Mouse (Mus musculus) megakaryocyte, adult 5-6 weeks (primary cell): ENCODE data around the gene Kif15. TPM values are rescaled to one million over a fixed set of nuclear protein-coding genes. Genes with fewer than 3 reads are reported as not detected.

Experiments
- ATAC-seq: 2 replicates; pipeline ENCODE4 v1.8.0; 2016; ENCODE audit warnings: mild to moderate bottlenecking, inconsistent platforms; ENCODE audit not compliant: poor library complexity, severe bottlenecking
- total RNA-seq, 2 experiments: library from RNA; stranded (forward) in 1 of 2; stranded (reverse) in 1 of 2; fragments of 153-499, 151-499 nt in 1 of 2; fragments of 221-1000, 200-1000 nt in 1 of 2; gene quantifications; 2 replicates each; pipeline versions ENCODE4 v1.2.3 to v1.2.4; 2015 to 2017

Gene Kif15
- 122 and 123 TPM in 2 replicates for total RNA-seq (2015)
- 396 and 423 TPM in 2 replicates for total RNA-seq (2017)

DNA sequence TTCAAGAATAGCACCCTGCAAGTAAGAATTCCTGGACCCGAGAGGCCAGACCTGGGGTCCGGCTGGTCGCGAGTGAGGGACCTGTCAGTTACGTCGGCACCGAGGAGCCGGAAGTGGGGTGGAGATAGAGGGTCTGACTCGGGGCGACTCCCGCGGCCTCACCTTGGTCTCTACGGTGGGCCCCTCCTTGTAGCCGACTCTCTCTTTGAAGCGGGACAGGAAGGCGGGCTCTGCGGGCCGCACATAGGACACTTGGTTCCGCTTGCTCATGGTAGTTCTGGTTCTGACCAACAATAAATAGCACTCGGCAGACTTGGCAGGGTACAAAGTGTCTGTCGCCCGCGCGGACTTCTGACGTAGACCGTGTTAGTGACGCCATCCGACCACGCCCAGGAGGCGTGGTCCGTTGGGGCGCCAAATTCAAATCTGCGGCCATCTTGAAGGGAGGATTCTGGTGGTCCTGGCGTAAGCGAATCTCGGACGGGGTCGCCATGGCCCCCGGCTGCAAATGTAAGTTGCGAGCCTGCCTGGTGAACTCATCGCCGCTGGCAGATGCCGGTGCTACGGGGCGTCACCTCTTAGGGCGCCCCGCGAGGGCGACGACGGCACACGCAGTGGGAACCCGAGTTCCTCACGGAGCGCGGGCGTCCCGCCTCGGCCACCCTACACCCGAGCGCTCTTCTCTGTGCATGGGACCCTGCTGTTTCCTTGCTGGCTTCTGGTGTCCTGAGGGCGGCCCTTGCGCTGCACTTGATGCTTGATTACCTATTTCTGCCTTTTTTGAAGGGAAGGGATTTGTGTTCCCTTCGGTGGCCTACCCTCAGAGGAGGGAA, at the start of gene Kif15, which contains the start of gene 1110059G10Rik:
TSS of gene Kif15 (plus strand) at position 404 of the 833 bp plus-strand sequence.
TSS of gene 1110059G10Rik (minus strand) at position 358 of the 833 bp plus-strand sequence.
- ATAC-seq, result peak; percentile 92

DNA sequence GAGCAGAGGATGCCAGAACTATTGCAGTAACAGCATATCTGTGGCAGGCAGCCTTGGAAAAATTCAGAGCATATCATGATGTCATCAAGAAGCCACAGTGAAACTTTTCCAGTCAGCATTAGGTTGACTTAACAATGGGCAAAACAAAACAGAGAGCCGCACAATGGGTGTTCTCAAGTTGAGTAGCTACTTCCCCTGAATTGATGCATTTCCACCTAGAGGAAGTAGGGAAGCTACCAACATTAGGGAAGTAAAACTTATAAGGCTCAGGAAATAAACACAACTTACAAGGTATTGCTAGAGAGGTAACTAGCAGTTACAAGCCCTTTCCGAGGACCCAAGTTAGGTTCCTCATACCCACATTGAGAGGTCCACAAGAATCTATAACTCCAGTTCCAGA, 49.8 kb upstream of the Kif15 start:
- peak; percentile 84 for ATAC-seq

DNA sequence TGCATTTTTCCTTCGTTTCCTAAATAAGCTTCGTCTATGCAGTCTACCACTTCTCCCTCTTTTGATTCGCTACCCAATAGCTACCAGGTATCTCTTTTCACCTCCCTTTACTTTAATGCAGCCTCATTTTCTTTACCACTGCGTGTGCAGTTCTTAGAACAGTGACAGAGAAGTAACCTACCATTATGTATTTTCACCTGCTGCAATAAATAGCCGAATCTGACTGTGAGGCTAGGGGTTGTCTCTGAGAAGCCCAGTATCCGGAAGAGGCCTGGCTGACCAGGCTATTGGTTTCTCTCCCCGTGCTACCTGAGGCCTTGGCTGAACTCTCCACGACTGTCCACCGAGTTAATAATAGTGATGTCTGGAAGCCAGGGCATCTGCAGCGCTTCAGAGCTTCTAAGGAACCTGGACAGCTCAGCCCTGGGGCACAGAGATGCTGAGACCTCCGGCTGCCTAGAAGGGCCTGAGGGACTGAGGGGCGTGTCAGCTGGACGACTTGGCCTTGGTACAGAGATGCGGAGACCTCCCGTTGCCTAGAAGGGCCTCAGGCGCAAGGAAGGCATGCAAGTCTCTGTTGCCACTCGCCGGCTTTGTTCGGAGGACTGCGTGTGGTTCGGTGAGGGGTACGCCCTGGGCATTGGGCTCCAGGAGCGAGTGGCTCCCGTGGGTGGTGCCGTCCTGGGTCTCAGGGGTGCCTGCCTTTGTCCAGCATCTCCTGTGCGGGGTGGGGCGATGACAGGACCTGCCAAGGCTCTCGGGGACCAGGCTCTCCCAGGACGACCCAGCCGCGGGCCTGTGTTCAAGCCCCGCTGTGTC, 47.9 kb upstream of the Kif15 start:
- ATAC-seq, result peak; percentile 40; the same call in 1 of the 2 replicates

DNA sequence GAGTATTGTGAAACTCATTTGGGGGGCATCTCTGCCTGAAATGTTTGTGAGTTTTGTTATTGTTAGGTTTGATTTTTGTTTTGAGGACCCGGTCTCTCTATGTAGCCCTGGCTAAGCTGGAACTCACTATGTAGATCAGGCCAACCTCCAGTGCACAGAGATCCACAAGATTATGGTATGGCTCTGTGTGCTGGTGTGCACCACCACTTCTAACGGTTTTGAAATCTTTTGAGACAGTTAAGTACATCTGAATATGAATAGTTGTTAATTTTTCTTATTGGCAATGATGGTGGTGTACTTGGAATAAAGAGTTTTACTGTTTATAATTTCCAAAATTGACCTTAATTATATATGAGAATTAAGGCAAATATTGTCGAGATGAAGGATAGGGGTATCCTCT, 28.4 kb upstream of the Kif15 start:
- ATAC-seq, result no peak

DNA sequence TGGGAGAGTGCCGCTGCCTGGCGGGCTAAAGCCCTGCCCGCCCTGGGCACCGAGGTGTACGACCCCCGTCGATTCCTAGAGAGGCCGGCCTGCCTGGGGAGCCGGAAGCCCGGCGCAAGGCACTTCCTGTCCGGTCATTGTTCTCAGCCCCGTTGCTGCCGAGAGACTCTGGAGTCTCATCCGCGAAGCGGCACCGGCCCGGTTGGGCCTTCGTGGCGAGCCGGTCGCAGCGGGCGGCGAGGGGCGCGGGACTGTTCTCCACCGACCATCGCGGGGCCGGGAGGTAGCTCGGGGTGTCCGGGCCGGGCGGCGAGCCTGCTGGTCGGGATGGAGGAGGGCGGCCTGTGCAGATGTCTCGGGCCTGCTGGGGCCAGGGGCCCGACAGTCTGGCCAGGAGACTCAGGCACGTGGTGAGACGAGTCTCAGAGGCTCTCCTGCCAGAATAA, 27.9 kb upstream of the Kif15 start, which contains the start of gene Zfp105:
TSS of gene Zfp105 (plus strand) at position 137 of the 446 bp plus-strand sequence.
- ATAC-seq, result peak; percentile 74

DNA sequence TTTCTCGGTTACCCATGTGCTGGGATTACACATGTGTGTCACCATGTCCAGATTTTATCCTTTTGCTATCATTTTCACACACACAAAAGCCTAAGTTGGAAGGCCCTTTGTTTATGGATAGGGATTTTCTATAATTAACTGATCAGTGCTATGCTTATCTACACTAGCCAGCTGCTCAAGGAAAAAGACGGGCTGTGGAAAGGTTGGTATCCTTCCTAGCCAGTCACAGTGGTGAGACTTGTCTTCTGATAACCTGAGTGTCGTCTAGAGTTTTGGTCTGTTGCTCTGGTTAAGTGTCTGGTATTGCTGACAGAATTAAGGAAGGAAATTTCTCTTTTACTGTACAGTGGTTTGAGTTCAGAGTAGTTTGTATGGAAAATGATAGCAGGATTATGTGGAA, 21.9 kb upstream of the Kif15 start:
- no peak for ATAC-seq

DNA sequence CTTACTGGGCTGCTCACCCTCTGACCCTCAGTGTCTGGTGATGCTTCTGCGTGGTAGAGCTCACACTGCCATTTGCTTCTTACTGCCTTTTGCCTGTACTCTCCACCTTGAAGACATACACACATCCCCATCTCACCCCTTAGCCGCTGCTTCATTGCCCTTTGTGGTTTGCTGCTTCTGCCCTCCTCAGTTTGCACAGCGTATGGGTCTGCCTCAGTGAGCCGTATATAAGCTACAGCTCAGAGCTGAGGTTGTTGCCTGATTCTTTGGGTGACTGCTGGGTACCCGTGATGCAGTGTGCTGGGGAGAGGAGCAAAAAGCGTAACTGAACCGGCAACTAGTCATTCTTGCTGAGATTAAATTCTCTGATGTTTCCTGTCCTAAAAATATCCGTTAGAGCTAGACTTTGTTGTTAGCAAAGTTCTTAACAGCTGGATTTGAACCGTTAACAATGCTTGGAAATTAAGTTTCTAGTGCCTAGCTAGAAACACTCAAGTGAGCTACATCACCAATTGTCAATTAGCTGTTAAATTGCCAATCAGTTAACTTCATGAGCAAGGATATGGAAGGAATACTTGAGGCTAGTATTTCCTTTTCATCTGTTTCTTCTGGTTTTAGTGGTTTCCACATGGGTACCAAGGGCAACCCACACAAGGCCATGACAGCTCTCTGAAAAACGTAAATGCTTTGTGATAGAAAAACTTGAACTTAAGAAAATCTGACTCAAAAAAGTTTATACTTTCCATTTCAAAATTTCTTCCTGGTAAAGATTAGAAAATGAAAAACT, 47.8 kb downstream of the Kif15 start:
- no peak for ATAC-seq

DNA sequence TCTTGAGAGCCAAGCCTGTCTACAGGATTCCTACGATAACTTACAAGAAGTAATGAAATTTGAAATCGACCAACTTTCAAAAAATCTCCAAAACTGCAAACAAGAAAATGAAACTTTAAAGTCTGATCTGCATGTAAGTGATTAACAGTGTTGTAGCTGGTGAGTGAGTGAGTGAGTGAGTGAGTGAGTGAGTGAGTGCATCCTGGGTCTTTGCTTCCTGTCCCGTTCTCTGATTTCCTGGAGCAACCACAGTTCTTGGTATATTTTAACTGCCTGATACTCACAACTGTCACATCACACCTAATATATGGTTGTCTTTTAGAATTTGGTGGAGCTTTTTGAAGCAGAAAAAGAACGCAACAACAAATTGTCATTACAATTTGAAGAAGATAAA, 48.3 kb downstream of the Kif15 start:
- no peak for ATAC-seq

DNA sequence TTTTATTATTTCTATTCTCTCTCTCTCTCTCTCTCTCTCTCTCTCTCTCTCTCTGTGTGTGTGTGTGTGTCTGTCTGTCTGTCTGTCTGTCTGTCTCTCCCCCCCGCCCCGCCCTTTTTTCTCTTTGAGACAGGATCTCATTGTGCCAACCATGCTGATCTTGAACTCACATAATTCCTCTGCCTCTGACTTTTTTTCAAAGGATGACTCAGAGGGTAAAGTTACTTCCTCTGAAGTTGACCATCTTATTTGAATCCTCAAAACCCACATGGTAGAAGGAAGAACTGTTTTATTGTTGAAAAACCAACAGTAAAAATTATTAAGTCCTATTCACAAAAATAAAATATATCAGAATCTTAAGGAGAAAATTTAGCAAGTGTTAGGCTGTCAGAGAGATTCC, 53.9 kb downstream of the Kif15 start:
- ATAC-seq, result no peak

DNA sequence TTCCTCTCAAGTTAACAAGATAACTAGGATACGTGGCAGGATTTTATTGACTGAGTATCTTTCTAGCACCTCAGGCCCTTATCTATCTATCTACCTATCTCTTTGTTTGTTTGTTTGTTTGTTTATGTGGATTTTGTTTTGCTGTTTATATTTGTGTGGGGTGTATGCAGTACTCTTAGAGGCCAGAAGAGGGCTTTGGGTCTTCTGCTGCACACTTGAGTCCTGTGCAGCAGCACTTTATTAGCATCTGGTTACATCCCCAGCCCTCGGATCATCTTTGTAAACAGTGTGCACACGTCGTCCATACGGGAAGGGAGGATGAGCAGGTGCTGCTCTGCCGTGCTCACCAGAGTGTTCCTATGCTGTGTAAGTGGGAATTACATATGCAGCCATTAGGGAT, 55.2 kb downstream of the Kif15 start:
- ATAC-seq, result peak; percentile 62; the same call in 1 of the 2 replicates

DNA sequence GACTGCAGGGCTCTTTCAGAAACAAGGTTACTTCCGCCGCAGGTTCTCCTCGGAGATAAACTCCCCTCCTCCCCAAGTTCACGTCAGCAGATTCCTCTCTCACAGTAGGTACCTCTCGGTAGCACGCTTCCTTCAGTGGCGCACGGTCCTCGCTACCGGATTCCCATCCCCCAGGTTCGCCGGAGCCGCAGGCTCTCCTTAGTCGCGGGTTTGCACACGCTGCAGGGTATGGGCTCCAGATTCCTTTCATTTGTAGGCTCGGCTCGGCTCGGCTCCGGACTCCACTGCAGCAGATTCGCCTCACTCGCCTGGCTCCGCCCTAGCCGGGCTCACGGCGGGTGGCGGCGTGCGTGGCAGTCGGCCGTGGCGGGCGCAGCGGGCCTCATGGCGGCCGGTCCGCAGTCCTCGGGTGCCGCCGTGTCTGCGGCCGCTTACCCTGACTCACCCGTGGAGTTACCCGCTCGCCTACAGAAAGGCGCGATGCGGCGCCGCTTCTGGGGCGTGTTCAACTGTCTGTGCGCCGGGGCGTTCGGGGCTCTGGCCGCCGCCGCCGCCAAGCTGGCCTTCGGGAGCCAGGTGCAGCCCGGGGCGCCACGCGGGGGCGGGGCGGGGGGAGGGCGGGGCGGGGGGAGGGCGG, 70.3 kb downstream of the Kif15 start, which contains the start of gene Tmem42:
TSS of gene Tmem42 (plus strand) at position 332 of the 637 bp plus-strand sequence.
- peak; percentile 83 for ATAC-seq

DNA sequence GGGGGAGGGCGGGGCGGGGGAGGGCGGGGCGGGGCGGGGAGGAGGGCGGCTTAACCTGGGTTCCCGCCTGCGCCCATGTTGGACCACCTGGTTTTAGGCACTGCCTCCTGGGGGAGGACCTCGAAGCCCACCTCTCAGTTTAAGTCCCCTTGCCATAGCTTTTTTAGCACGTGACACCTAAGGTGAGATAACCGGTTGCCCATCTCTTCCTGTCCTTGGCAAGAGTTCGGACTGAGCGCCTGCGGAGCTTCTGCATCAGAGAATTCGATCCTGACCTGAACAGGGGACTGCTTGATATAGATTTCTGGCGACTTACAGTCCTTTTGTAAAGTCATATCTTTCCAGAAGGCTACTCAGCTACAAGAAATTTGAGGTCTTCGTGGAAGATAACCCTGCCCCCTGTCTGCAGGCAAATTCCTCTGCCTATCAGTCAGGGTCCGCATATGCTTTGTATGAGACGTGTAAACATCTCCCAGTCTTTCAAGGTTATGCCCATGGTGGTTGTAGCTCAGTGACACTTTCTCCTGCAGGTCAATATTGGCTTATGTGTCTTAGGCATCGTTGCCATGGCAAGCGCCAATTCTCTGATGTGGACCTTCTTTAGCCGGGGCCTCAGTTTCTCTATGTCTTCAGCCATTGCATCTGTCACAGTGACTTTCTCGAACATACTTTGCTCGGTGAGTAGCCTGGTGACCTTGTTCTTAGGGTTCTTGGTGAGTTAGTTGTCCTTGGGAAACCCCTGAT, 71.0 kb downstream of the Kif15 start:
- no peak; the same call in none of the 2 replicates for ATAC-seq

DNA sequence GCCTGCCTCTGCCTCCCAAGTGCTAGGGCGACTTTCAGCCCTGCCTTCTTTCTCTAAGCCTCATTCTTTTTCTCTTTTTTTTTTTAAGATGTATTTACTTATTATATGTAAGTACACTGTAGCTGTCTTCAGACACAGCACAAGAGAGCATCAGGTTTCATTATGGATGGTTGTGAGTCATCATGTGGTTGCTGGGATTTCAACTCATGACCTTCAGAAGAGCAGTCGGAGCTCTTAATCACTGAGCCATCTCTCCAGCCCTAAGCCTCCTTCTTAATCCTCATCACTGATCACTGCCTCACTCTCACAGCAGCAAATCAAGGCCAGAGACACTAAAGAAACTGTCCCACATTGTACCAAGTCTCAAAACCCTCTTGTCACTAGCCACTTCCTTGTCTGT, 73.4 kb downstream of the Kif15 start:
- ATAC-seq, result no peak

DNA sequence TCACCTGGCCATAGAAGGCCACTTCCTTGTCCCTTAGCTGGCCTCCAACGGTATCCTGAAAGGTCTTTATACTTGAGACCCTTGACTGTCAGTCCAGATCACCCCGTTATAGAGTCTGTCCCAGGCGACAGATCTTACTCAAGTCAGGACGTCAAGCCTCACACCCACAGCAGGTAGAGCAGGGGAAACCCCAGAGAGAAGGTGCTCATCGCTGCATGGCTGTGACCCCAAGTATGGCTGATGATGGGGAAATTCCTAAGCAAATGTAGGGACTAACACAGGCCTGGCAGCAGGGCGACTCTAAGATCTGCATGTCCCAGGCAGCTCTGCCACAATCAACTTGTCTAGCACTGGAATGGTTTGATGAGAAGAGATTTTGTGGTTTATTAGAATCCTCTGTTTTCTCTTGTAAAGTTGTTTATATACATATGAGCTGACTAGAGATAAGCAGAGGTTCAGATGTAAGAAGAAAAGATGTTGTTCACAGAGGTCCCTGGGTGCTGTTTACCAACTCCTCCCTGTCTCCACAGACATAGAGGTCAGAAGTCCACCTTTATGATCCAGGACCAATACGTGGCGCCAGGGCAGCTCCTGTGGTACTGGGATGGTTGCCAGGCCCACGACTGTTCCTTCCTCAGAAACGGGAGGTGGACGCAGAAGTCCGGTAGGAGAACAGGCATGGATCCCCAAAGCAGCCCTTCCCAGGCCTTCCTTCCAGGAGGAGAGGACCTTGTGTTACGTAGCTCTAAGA, 80.8 kb downstream of the Kif15 start:
- no peak for ATAC-seq

DNA sequence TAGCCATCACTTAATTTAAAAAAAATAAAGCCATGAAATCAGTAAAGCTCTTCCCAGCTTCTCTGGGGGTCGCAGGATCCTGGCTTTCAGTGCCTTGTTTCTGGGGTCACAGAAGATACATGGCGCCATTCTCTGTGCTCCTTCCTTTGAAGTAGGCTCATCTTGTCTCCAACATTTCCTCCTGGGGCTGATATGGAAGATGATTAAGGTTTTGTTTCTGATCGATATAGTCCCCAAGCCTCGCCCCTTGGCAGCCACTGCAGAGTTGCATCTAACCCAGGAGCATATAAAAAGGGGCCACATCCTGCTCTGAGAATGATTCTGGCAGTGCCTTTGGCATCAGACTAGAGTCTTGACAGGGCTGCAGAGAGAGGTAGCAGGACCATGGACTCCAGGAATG, 83.6 kb downstream of the Kif15 start, which contains the start of gene Tgm4:
TSS of gene Tgm4 (plus strand) at position 301 of the 400 bp plus-strand sequence.
- ATAC-seq, result no peak

DNA sequence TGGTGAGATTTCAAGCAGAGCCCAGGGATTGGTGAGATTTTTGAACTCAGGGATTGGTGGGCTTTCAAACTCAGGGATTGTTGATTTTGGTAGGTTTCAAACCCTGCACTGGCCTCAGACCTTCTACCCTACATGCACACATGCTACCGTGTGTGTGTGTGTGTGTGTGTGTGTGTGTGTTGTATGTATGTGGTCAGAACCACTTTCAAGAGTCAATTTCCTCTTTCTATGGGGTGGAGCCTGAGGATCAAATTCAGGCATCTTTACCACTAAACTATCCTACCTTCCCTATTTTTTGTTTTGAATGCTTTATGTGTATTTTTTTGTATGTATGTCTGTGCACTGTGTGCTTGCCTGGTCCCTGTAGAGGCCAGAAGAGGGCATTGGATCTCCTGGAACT, 96.8 kb downstream of the Kif15 start:
- ATAC-seq, result peak; percentile 86

DNA sequence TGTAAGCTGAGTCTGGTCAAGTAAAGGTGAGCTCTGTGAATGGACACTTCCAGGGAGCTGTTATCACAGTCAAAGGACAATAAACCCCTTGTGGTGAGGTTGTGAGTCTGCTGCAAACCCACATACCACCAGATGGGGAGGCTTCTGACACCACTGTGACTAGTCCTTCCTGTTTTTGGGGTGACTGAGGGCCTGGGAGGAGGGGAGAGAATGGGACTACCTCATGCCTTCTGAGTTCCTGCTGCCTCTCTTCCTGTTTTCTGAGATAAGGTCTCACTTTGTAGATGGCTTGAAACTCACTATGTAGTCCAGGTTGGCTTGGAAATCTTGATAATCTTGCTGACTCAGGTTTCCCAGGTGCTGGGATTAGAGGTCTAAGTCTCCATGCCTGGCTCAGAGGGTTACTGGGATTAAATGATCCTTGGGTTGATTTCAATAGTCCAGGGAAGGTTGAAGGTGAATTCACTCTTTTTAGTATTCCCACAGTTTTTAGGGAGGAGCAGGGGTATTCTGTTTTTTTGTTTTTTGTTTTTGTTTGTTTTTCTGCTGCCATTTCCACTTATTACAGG, 108.0 kb downstream of the Kif15 start:
- peak; percentile 100 for ATAC-seq

DNA sequence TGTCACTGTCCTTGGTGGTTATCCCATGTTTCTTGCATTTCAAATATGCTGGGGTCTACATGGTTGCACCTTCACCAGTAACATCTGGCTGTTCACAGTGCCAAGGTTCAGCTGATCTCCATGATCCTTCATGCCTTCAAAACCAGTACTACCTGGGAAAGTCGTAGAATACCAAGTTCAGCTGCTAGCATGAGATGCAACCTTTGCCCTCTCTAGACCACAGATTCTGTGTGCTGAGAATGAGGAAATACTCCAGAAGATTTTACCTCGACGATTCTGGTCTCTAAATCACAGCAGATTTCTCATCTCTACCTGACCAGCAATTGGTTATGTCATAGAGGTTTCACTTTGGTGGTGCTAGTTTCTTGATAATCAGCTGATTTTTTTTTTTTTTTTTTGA, 109.3 kb downstream of the Kif15 start:
- no peak for ATAC-seq
